Mouse (Mus musculus) kidney, postnatal 25 days (tissue): Measurements from ENCODE around the gene Fam129a.

ENCODE experiments used
- DNase-seq, 2 experiments: peaks; one replicate each; pipeline ENCODE4 v3.0.0; 2021; ENCODE audit warnings: mixed read lengths in 2 of 2

The Fam129a gene

GRCm38 (mm10) chr1:151753374-151753929, 182.5 kb downstream of the Fam129a start:
- DNase-seq: peak in 1 of 2 experiments; percentile 8

- DNase-seq: peak; percentile 10 to 45
Observed at GRCm38 (mm10) chr1:151754028-151754489, 183.1 kb downstream of the Fam129a start.

- DNase-seq: peak; percentile 99 to 100
Observed at GRCm38 (mm10) chr1:151754881-151755659, 184.1 kb downstream of the Fam129a start, which contains the start of gene Edem3. Gene Edem3 (plus strand): TSS chr1:151755371.

GRCm38 (mm10) chr1:151755660-151756424, 184.9 kb downstream of the Fam129a start:
- DNase-seq: no peak

GRCm38 (mm10) chr1:151756425-151756728, 185.4 kb downstream of the Fam129a start:
- no peak for DNase-seq

GRCm38 (mm10) chr1:151758301-151758700, 187.3 kb downstream of the Fam129a start:
- DNase-seq: no peak

- DNase-seq: no peak
Observed at GRCm38 (mm10) chr1:151758991-151759390, 188.0 kb downstream of the Fam129a start.

- no peak for DNase-seq
Observed at GRCm38 (mm10) chr1:151764236-151764635, 193.2 kb downstream of the Fam129a start.

- DNase-seq: no peak
Observed at GRCm38 (mm10) chr1:151766166-151766565, 195.2 kb downstream of the Fam129a start.

- DNase-seq: no peak
Observed at GRCm38 (mm10) chr1:151766976-151767654, 196.1 kb downstream of the Fam129a start.

- DNase-seq: no peak
Observed at GRCm38 (mm10) chr1:151769200-151769913, 198.4 kb downstream of the Fam129a start.
